Mouse (Mus musculus): ENCODE measurements around the gene Parp11. TPM values are rescaled to one million over a fixed set of nuclear protein-coding genes. Genes with fewer than 3 reads are reported as not detected.
A peak's percentile ranks its signal among the peaks of the same experiment; 100 is the strongest.

Gene Parp11
- total and polyA plus RNA-seq, 3 experiments, result 9.2 to 10.4 (median 9.7) TPM

- H3K4me3 ChIP-seq (replicated peaks in 1 of 3; ENCODE audit: low read depth in 2 of 3, low read length in 2 of 3, poor library complexity in 1 of 3), result peak overlapping the region in 2 of 3 experiments; percentile 31 to 32
- no peaks in the 10 kb centered on the region for H3K79me2 ChIP-seq (replicated peaks; ENCODE audit: control insufficient read depth, extremely low read depth, insufficient read depth, poor library complexity, severe bottlenecking)
- peak overlapping the region; percentile 70 for H3K4me2 ChIP-seq (ENCODE audit: insufficient read depth, low read depth, poor library complexity, severe bottlenecking)
- peak; percentile 81 for DNase-seq (ENCODE audit: extremely low read depth)
- dilution Hi-C loops (cut with MboI; ENCODE audit: extremely low pct_ligation_motif_present, extremely low pct_unique_long_range_greater_than_20kb, low sequenced_read_pairs) (no loop called here), in situ Hi-C loops (cut with MboI; ENCODE audit: low pct_ligation_motif_present, low pct_unique_long_range_greater_than_20kb, low sequenced_read_pairs) (no loop called here)
- peaks cover 8 to 43% of the 10 kb centered on the region in 2 experiments for H3K4me1 ChIP-seq (ENCODE audit: control insufficient read depth in 1 of 2, insufficient read depth in 2 of 2)
- H3K27ac ChIP-seq (ENCODE audit: insufficient read depth, low read depth), result no peak overlapping the region
- H3K27me3 ChIP-seq (replicated peaks), result no peaks in the 10 kb centered on the region
- TF ChIP-seq POLR2A (IDR thresholded peaks at IDR 0.05; ENCODE audit: low read depth, low read length) (peak; percentile 45; the same call in 1 of the 2 replicates), MAX (IDR thresholded peaks at IDR 0.05; ENCODE audit: low read length) (0 out of 2 replicates have a peak, but pooled peaks have one; percentile 27), UBTF (IDR thresholded peaks at IDR 0.05; ENCODE audit: low read depth, low read length) (no peak), ELF1 (IDR thresholded peaks at IDR 0.05; ENCODE audit: low read depth, low read length) (0 out of 2 replicates have a peak, but pooled peaks have one; percentile 41)
- no peak overlapping the region for H3K9ac ChIP-seq (ENCODE audit: insufficient read depth, low read depth)
- no peaks in the 10 kb centered on the region for H3K9me3 ChIP-seq (replicated peaks; ENCODE audit: low read length)
- no peaks in the 10 kb centered on the region for H3K36me3 ChIP-seq (replicated peaks in 1 of 2; ENCODE audit: control insufficient read depth in 1 of 2, insufficient read depth in 1 of 2, low read length in 1 of 2)
Measured at GRCm38 (mm10) chr6:127398073-127398472, 48.6 kb upstream of the Parp11 start.

- H3K9me3 ChIP-seq (replicated peaks; ENCODE audit: low read length), result no peaks in the 10 kb centered on the region
- dilution Hi-C loops (cut with MboI; ENCODE audit: extremely low pct_ligation_motif_present, extremely low pct_unique_long_range_greater_than_20kb, low sequenced_read_pairs) (no loop called here), in situ Hi-C loops (cut with MboI; ENCODE audit: low pct_ligation_motif_present, low pct_unique_long_range_greater_than_20kb, low sequenced_read_pairs) (no loop called here)
- H3K36me3 ChIP-seq (replicated peaks in 1 of 2; ENCODE audit: control insufficient read depth in 1 of 2, insufficient read depth in 1 of 2, low read length in 1 of 2), result no peaks in the 10 kb centered on the region
- no peaks in the 10 kb centered on the region for H3K27me3 ChIP-seq (replicated peaks)
- DNase-seq (ENCODE audit: extremely low read depth), result peak; percentile 53
- no peak overlapping the region for H3K27ac ChIP-seq (ENCODE audit: insufficient read depth, low read depth)
- H3K4me2 ChIP-seq (ENCODE audit: insufficient read depth, low read depth, poor library complexity, severe bottlenecking), result no peak overlapping the region; the same call in 1 of the 2 replicates
- H3K4me1 ChIP-seq (ENCODE audit: control insufficient read depth in 1 of 2, insufficient read depth in 2 of 2), result peaks cover 8 to 70% of the 10 kb centered on the region in 2 experiments
- no peaks in the 10 kb centered on the region for H3K79me2 ChIP-seq (replicated peaks; ENCODE audit: control insufficient read depth, extremely low read depth, insufficient read depth, poor library complexity, severe bottlenecking)
- H3K4me3 ChIP-seq (replicated peaks in 1 of 3; ENCODE audit: low read depth in 2 of 3, low read length in 2 of 3, poor library complexity in 1 of 3), result no peak overlapping the region
- H3K9ac ChIP-seq (ENCODE audit: insufficient read depth, low read depth), result no peak overlapping the region
- TF ChIP-seq CHD2 (IDR thresholded peaks at IDR 0.05; ENCODE audit: low read length), result no peak
- TF ChIP-seq POLR2AphosphoS2 (IDR thresholded peaks at IDR 0.05; ENCODE audit: low read depth, low read length), result no peak
- TF ChIP-seq USF2 (conservative IDR thresholded peaks at IDR 0.05; ENCODE audit: low read depth, low read length), result no peak
- no peak for TF ChIP-seq JUND (conservative IDR thresholded peaks at IDR 0.05; ENCODE audit: low read depth, low read length)
- peak; percentile 30; the same call in 1 of the 2 replicates for TF ChIP-seq MEF2A (IDR thresholded peaks at IDR 0.05; ENCODE audit: borderline replicate concordance, low read depth, low read length)
- TF ChIP-seq ZKSCAN1 (IDR thresholded peaks at IDR 0.05; ENCODE audit: borderline replicate concordance, low read depth, low read length), result no peak
- peak; percentile 51; the same call in 1 of the 2 replicates for TF ChIP-seq BHLHE40 (IDR thresholded peaks at IDR 0.05; ENCODE audit: low read depth, low read length)
- TF ChIP-seq NELFE (IDR thresholded peaks at IDR 0.05; ENCODE audit: low read depth, low read length), result no peak
- no peak for TF ChIP-seq MAZ (IDR thresholded peaks at IDR 0.05; ENCODE audit: low read depth, low read length)
- TF ChIP-seq MAFK (IDR thresholded peaks at IDR 0.05; ENCODE audit: insufficient replicate concordance, low read length), result no peak
- no peak for TF ChIP-seq SMC3 (IDR thresholded peaks at IDR 0.05; ENCODE audit: low read depth, low read length)
- TF ChIP-seq MXI1 (IDR thresholded peaks at IDR 0.05; ENCODE audit: low read depth, low read length), result no peak
- TF ChIP-seq CTCF (conservative IDR thresholded peaks at IDR 0.05 in 1 of 2, IDR thresholded peaks at IDR 0.05 in 1 of 2; ENCODE audit: low read depth in 2 of 2, low read length in 2 of 2), result no peak
- TF ChIP-seq MYC (IDR thresholded peaks at IDR 0.05; ENCODE audit: low read depth, low read length), result no peak
- no peak for TF ChIP-seq UBTF (IDR thresholded peaks at IDR 0.05; ENCODE audit: low read depth, low read length)
- no peak for TF ChIP-seq NRF1 (IDR thresholded peaks at IDR 0.05; ENCODE audit: low read depth, low read length)
- TF ChIP-seq RAD21 (IDR thresholded peaks at IDR 0.05; ENCODE audit: low read depth, low read length), result no peak
- no peak for TF ChIP-seq JUN (IDR thresholded peaks at IDR 0.05; ENCODE audit: insufficient read depth, low read depth, low read length)
- no peak for TF ChIP-seq PAX5 (IDR thresholded peaks at IDR 0.05; ENCODE audit: low read length)
- TF ChIP-seq ZNF384 (IDR thresholded peaks at IDR 0.05; ENCODE audit: low read depth, low read length), result no peak
- no peak for TF ChIP-seq E2F4 (IDR thresholded peaks at IDR 0.05; ENCODE audit: insufficient replicate concordance, low read depth, low read length)
- no peak for TF ChIP-seq KAT2A (IDR thresholded peaks at IDR 0.05; ENCODE audit: insufficient replicate concordance, low read length)
- TF ChIP-seq IRF4 (IDR thresholded peaks at IDR 0.05; ENCODE audit: low read depth, low read length), result peak; percentile 50; the same call in 1 of the 2 replicates
- TF ChIP-seq ZC3H11A (IDR thresholded peaks at IDR 0.05; ENCODE audit: low read depth, low read length), result no peak
- TF ChIP-seq ZMIZ1 (IDR thresholded peaks at IDR 0.05; ENCODE audit: low read depth, low read length), result no peak
- no peak for TF ChIP-seq TCF12 (IDR thresholded peaks at IDR 0.05; ENCODE audit: low read depth, low read length)
- no peak for TF ChIP-seq ELF1 (IDR thresholded peaks at IDR 0.05; ENCODE audit: low read depth, low read length)
- no peak for TF ChIP-seq USF1 (IDR thresholded peaks at IDR 0.05; ENCODE audit: low read depth, low read length)
- no peak for TF ChIP-seq GABPA (IDR thresholded peaks at IDR 0.05; ENCODE audit: insufficient replicate concordance, low read depth, low read length)
- peak; percentile 55; the same call in 1 of the 2 replicates for TF ChIP-seq EP300 (IDR thresholded peaks at IDR 0.05; ENCODE audit: low read length)
- no peak for TF ChIP-seq HCFC1 (IDR thresholded peaks at IDR 0.05; ENCODE audit: low read depth, low read length)
- TF ChIP-seq POLR2A (IDR thresholded peaks at IDR 0.05; ENCODE audit: low read depth, low read length), result no peak
Measured at GRCm38 (mm10) chr6:127401419-127401818, 45.2 kb upstream of the Parp11 start.

Measured in CH12.LX (cell line).